Mouse (Mus musculus) embryonic fibroblast, embryonic 13.5 days (primary cell): Measurements from ENCODE around the gene Ntm.

Experiments
- CTCF ChIP-seq: IDR thresholded peaks from 2 replicates; pipeline ENCODE4 v1.5.1; 2011; ENCODE audit warnings: mild to moderate bottlenecking, control low read depth, low read length, moderate library complexity, borderline replicate concordance; ENCODE audit not compliant: insufficient read depth
- POLR2A ChIP-seq: IDR thresholded peaks from 2 replicates; pipeline ENCODE4 v1.6.1; 2011; ENCODE audit warnings: low read depth, mild to moderate bottlenecking, control low read depth, low read length, moderate library complexity

- TF ChIP-seq CTCF (no peak), POLR2A (no peak)
Measured at GRCm38 (mm10) chr9:29145901-29146300, 817.0 kb downstream of the Ntm start.
